Mouse (Mus musculus) forebrain, embryonic 13.5 days (tissue): ENCODE results near the gene 4930572O03Rik. TPM values are rescaled to one million over a fixed set of nuclear protein-coding genes. Genes with fewer than 3 reads are reported as not detected.
"Not testable (repeated sequence)": the region's sequence is repeated elsewhere in the genome, so short reads cannot be mapped to it uniquely, and the experiment has no call there.

Experiments used
- ATAC-seq: fragments of 200-750 bp; cut with Nextera tagmentation; 2 replicates; pipeline ENCODE4 v1.8.0; 2017
- H3K27ac ChIP-seq: fragments of 300-500 bp; sonication (generic); 2 replicates; pipeline ENCODE4 v1.5.1; 2015; ENCODE audit warnings: inconsistent platforms, mild to moderate bottlenecking, moderate library complexity
- H3K27me3 ChIP-seq: fragments of 300-500 bp; sonication (generic); 2 replicates; pipeline ENCODE4 v1.6.1; 2015; ENCODE audit warnings: mild to moderate bottlenecking, inconsistent platforms
- H3K36me3 ChIP-seq: fragments of 300-500 bp; sonication (generic); 2 replicates; pipeline ENCODE4 v1.6.1; 2015; ENCODE audit warnings: mild to moderate bottlenecking, inconsistent platforms; ENCODE audit not compliant: poor library complexity, severe bottlenecking
- H3K4me1 ChIP-seq: fragments of 300-500 bp; sonication (generic); 2 replicates; pipeline ENCODE4 v1.6.1; 2015; ENCODE audit warnings: inconsistent platforms
- H3K4me2 ChIP-seq: fragments of 300-500 bp; sonication (generic); 2 replicates; pipeline ENCODE4 v1.6.1; 2015; ENCODE audit warnings: inconsistent platforms, mild to moderate bottlenecking, moderate library complexity
- H3K4me3 ChIP-seq: fragments of 300-500 bp; sonication (generic); 2 replicates; pipeline ENCODE4 v1.5.1; 2015; ENCODE audit warnings: mild to moderate bottlenecking, inconsistent platforms
- H3K9ac ChIP-seq: fragments of 300-500 bp; sonication (generic); 2 replicates; pipeline ENCODE4 v1.6.1; 2015; ENCODE audit warnings: mild to moderate bottlenecking, inconsistent platforms
- H3K9me3 ChIP-seq: fragments of 300-500 bp; sonication (generic); replicated peaks from 2 replicates; pipeline ENCODE4 v1.6.1; 2016; ENCODE audit warnings: inconsistent platforms
- WGBS: fragments of 180-500 bp; shearing (Covaris S2); methylation state at CpG from one replicate; pipeline ENCODE4 v1.1.7; 2015; 5-methylcytosine and 5-hydroxymethylcytosine counted together
- polyA plus RNA-seq: library from polyadenylated mRNA; unstranded; fragments of >200 nt; fragmentation: Nextera tagmentation; extraction: Ambion mirVana; gene quantifications from 2 replicates; pipeline ENCODE4 v1.2.1, GENCODE M21; 2015

4930572O03Rik gene
- polyA plus RNA-seq, 1 experiment from 2014 or later, result not detected

GRCm38 (mm10) chr5:15674429-15675244 is 17.8 kb upstream of the 4930572O03Rik start:
- H3K27ac ChIP-seq, H3K36me3 ChIP-seq, H3K9ac ChIP-seq, H3K4me1 ChIP-seq, H3K4me3 ChIP-seq, H3K27me3 ChIP-seq, H3K4me2 ChIP-seq: not testable (repeated sequence)
- WGBS, result 90% methylated on average over 5 of the region's 8 CpGs
- peaks cover 30% of the 10 kb centered on the region for H3K9me3 ChIP-seq
- ATAC-seq, result peak; percentile 53; the same call in 1 of the 2 replicates

GRCm38 (mm10) chr5:15673989-15674388 is 17.1 kb upstream of the 4930572O03Rik start:
- not testable (repeated sequence) for H3K27ac ChIP-seq, H3K27me3 ChIP-seq, ATAC-seq, H3K4me2 ChIP-seq, H3K4me3 ChIP-seq, H3K9ac ChIP-seq, H3K36me3 ChIP-seq, H3K4me1 ChIP-seq
- H3K9me3 ChIP-seq, result peaks cover 27% of the 10 kb centered on the region
- WGBS, result 72% methylated on average over 2 of the region's 2 CpGs

- not testable (repeated sequence) for ATAC-seq, H3K4me3 ChIP-seq, H3K4me2 ChIP-seq, H3K36me3 ChIP-seq, H3K9ac ChIP-seq, H3K27ac ChIP-seq, H3K4me1 ChIP-seq, H3K27me3 ChIP-seq
- H3K9me3 ChIP-seq, result peaks cover 19% of the 10 kb centered on the region
- whole genome bisulfite sequencing, result 90% methylated on average over 12 of the region's 18 CpGs
Observed at GRCm38 (mm10) chr5:15670789-15671188, 13.9 kb upstream of the 4930572O03Rik start.

GRCm38 (mm10) chr5:15663847-15664246 is 7.0 kb upstream of the 4930572O03Rik start:
- H3K4me1 ChIP-seq, H3K27me3 ChIP-seq, H3K4me3 ChIP-seq, H3K9me3 ChIP-seq, H3K36me3 ChIP-seq, H3K4me2 ChIP-seq, H3K9ac ChIP-seq, H3K27ac ChIP-seq, ATAC-seq: not testable (repeated sequence)
- WGBS, result 74% methylated on average over 7 of the region's 7 CpGs

GRCm38 (mm10) chr5:15652334-15652733 is 4.5 kb downstream of the 4930572O03Rik start:
- not testable (repeated sequence) for H3K4me2 ChIP-seq, H3K27ac ChIP-seq, ATAC-seq, H3K36me3 ChIP-seq, H3K4me3 ChIP-seq, H3K4me1 ChIP-seq, H3K27me3 ChIP-seq, H3K9me3 ChIP-seq, H3K9ac ChIP-seq
- WGBS, result 71% methylated on average over 2 of the region's 2 CpGs

- H3K9ac ChIP-seq, H3K4me3 ChIP-seq, H3K4me1 ChIP-seq, H3K27me3 ChIP-seq, H3K36me3 ChIP-seq, H3K4me2 ChIP-seq, H3K9me3 ChIP-seq, H3K27ac ChIP-seq, ATAC-seq: not testable (repeated sequence)
- WGBS, result 26% methylated on average over 6 of the region's 6 CpGs
Observed at GRCm38 (mm10) chr5:15645707-15646106, 11.2 kb downstream of the 4930572O03Rik start.

GRCm38 (mm10) chr5:15637637-15638036 is 19.2 kb downstream of the 4930572O03Rik start:
- ATAC-seq, H3K27me3 ChIP-seq: not testable (repeated sequence)

GRCm38 (mm10) chr5:15630068-15630467 is 26.8 kb downstream of the 4930572O03Rik start:
- H3K36me3 ChIP-seq, H3K9me3 ChIP-seq, H3K9ac ChIP-seq, ATAC-seq, H3K27me3 ChIP-seq, H3K4me2 ChIP-seq, H3K27ac ChIP-seq, H3K4me1 ChIP-seq, H3K4me3 ChIP-seq: not testable (repeated sequence)
- WGBS, result 36% methylated on average over 5 of the region's 5 CpGs

More at GRCm38 (mm10) chr5:15637637-15638036, 19.2 kb downstream of the 4930572O03Rik start:
- H3K36me3 ChIP-seq, H3K4me3 ChIP-seq, H3K4me2 ChIP-seq, H3K27ac ChIP-seq, H3K9ac ChIP-seq, H3K4me1 ChIP-seq: not testable (repeated sequence)
- peaks cover 12% of the 10 kb centered on the region for H3K9me3 ChIP-seq
- 66% methylated on average over 2 of the region's 2 CpGs for WGBS

- H3K9ac ChIP-seq, H3K27ac ChIP-seq, H3K27me3 ChIP-seq, ATAC-seq, H3K4me3 ChIP-seq, H3K9me3 ChIP-seq, H3K4me1 ChIP-seq, H3K4me2 ChIP-seq, H3K36me3 ChIP-seq: not testable (repeated sequence)
- WGBS, result 34% methylated on average over 1 of the region's 1 CpGs
Observed at GRCm38 (mm10) chr5:15628136-15628535, 28.7 kb downstream of the 4930572O03Rik start.

GRCm38 (mm10) chr5:15618764-15619163 is 38.1 kb downstream of the 4930572O03Rik start, which contains the start of gene Speer4d:
Speer4d (plus strand) TSS chr5:15619064.
- H3K4me2 ChIP-seq, H3K4me3 ChIP-seq, H3K27ac ChIP-seq, H3K36me3 ChIP-seq, H3K4me1 ChIP-seq, ATAC-seq, H3K27me3 ChIP-seq, H3K9me3 ChIP-seq, H3K9ac ChIP-seq: not testable (repeated sequence)
- 53% methylated on average over 1 of the region's 1 CpGs for WGBS

- H3K4me1 ChIP-seq, H3K27ac ChIP-seq, ATAC-seq, H3K36me3 ChIP-seq, H3K9ac ChIP-seq, H3K27me3 ChIP-seq, H3K9me3 ChIP-seq, H3K4me2 ChIP-seq, H3K4me3 ChIP-seq: not testable (repeated sequence)
- WGBS, result 77% methylated on average over 3 of the region's 3 CpGs
Observed at GRCm38 (mm10) chr5:15616195-15616594, 40.7 kb downstream of the 4930572O03Rik start.

GRCm38 (mm10) chr5:15610695-15611094 is 46.2 kb downstream of the 4930572O03Rik start:
- H3K4me1 ChIP-seq, H3K4me3 ChIP-seq, H3K27me3 ChIP-seq, ATAC-seq, H3K36me3 ChIP-seq, H3K4me2 ChIP-seq, H3K9ac ChIP-seq, H3K27ac ChIP-seq: not testable (repeated sequence)
- peaks cover 15% of the 10 kb centered on the region; the same call in 1 of the 2 replicates for H3K9me3 ChIP-seq
- 3% methylated on average over 1 of the region's 1 CpGs for WGBS

- not testable (repeated sequence) for H3K4me3 ChIP-seq, H3K27ac ChIP-seq, H3K36me3 ChIP-seq, H3K9ac ChIP-seq, H3K27me3 ChIP-seq, H3K4me2 ChIP-seq, H3K4me1 ChIP-seq
- ATAC-seq, result peak; percentile 43; the same call in 1 of the 2 replicates
- WGBS, result 64% methylated on average over 6 of the region's 6 CpGs
- H3K9me3 ChIP-seq, result peaks cover 29% of the 10 kb centered on the region
Observed at GRCm38 (mm10) chr5:15606677-15607076, 50.2 kb downstream of the 4930572O03Rik start.
